Mouse (Mus musculus): ENCODE data around the gene S100a10. TPM values are rescaled to one million over a fixed set of nuclear protein-coding genes. Genes with fewer than 3 reads are reported as not detected.
A peak's percentile ranks its signal among the peaks of the same experiment; 100 is the strongest.
"Not testable (repeated sequence)": the region's sequence is repeated elsewhere in the genome, so short reads cannot be mapped to it uniquely, and the experiment has no call there.

S100a10 gene
- polyA plus RNA-seq, 1 experiment: 6.5 TPM

DNA sequence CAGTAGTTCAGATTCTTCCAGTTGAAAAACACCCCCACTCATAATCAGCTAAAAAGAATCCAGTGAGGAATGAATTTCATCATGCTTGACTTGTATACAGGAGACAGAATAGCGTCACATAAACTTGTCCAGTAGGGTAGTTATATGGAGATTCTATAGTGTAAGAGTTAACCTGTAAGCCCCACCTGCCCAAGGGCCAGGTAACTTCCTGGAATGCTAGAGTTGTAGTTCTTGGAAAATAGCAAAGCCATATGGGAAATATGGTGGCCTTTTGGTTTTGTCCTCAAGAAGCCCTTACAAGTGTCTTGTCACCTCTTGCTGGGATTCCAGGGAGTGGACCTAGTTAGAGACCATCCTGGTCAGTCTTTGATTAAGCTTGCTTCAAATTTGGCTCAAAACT lies 41.8 kb downstream of the S100a10 start:
- Histone ChIP-seq H3K36me3 (ENCODE audit: control insufficient read depth, insufficient read depth, low read length) (no peaks in the 10 kb centered on the region), H3K4me3 (ENCODE audit: control insufficient read depth, low read depth, low read length) (no peak overlapping the region), H3K27ac (ENCODE audit: control insufficient read depth, insufficient read depth, low read depth, low read length) (no peak overlapping the region), H3K27me3 (ENCODE audit: control insufficient read depth, insufficient read depth, low read length) (no peaks in the 10 kb centered on the region), H3K4me1 (ENCODE audit: control insufficient read depth, insufficient read depth, low read length) (no peaks in the 10 kb centered on the region)
- no peak for TF ChIP-seq POLR2A (IDR thresholded peaks at IDR 0.05; ENCODE audit: control insufficient read depth, low read depth, low read length)
- no peak for TF ChIP-seq CTCF (IDR thresholded peaks at IDR 0.05; ENCODE audit: control insufficient read depth, insufficient read depth, insufficient replicate concordance, low read depth, low read length)

GRCm38 (mm10) chr3:93597221-93597913 lies 42.5 kb downstream of the S100a10 start:
- Histone ChIP-seq H3K27ac (ENCODE audit: control insufficient read depth, insufficient read depth, low read depth, low read length) (0 out of 2 replicates have a peak overlapping the region, but pooled peaks have one; percentile 1), H3K4me1 (ENCODE audit: control insufficient read depth, insufficient read depth, low read length) (no peaks in the 10 kb centered on the region), H3K4me3 (ENCODE audit: control insufficient read depth, low read depth, low read length) (no peak overlapping the region), H3K27me3 (ENCODE audit: control insufficient read depth, insufficient read depth, low read length) (no peaks in the 10 kb centered on the region), H3K36me3 (ENCODE audit: control insufficient read depth, insufficient read depth, low read length) (no peaks in the 10 kb centered on the region)
- TF ChIP-seq CTCF (IDR thresholded peaks at IDR 0.05; ENCODE audit: control insufficient read depth, insufficient read depth, insufficient replicate concordance, low read depth, low read length) (no peak), POLR2A (IDR thresholded peaks at IDR 0.05; ENCODE audit: control insufficient read depth, low read depth, low read length) (no peak)

DNA sequence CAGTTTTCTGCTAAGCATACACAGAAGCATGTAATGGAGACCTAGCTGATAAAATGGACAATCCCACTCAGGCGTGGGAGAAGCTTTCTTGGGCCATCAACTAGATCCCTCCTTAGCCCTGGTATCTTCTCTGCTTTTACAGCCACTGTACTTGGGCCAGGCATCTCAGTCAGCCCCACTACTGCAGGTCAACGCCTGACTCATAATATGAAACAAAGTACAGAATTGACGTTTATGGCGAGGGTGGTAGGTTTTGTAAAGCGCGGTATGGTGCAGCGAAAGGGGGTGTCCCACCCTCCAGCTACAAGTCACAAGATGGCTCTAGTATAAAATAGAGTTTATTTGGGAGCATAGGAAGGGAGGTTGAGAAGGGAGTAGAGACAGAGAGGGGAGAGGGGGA lies 43.1 kb downstream of the S100a10 start:
- Histone ChIP-seq H3K4me3 (ENCODE audit: control insufficient read depth, low read depth, low read length) (no peak overlapping the region), H3K4me1 (ENCODE audit: control insufficient read depth, insufficient read depth, low read length) (no peaks in the 10 kb centered on the region), H3K27ac (ENCODE audit: control insufficient read depth, insufficient read depth, low read depth, low read length) (0 out of 2 replicates have a peak overlapping the region, but pooled peaks have one; percentile 11), H3K36me3 (ENCODE audit: control insufficient read depth, insufficient read depth, low read length) (no peaks in the 10 kb centered on the region), H3K27me3 (ENCODE audit: control insufficient read depth, insufficient read depth, low read length) (no peaks in the 10 kb centered on the region)
- no peak for TF ChIP-seq CTCF (IDR thresholded peaks at IDR 0.05; ENCODE audit: control insufficient read depth, insufficient read depth, insufficient replicate concordance, low read depth, low read length)
- TF ChIP-seq POLR2A (IDR thresholded peaks at IDR 0.05; ENCODE audit: control insufficient read depth, low read depth, low read length): no peak

DNA sequence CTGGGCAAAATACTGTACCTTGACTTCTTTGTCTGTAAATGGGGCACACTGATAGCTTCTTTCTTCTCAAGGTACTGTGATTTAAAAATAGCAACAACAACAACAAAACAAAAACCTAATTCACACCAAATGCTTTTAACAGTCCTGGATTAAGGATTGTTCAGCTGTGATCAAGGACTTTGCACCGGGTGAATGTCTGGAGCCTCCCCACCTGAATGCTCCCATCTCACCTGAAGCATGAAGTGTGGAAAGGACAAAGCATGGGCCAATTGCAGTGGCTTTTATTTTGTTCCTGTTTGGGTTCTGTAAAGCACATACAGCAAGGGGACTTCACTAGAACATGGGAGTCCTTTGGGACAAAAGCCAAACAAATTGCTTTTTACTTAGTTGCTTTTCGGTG lies 45.3 kb downstream of the S100a10 start:
- Histone ChIP-seq H3K36me3 (ENCODE audit: control insufficient read depth, insufficient read depth, low read length) (no peaks in the 10 kb centered on the region), H3K27ac (ENCODE audit: control insufficient read depth, insufficient read depth, low read depth, low read length) (no peak overlapping the region), H3K27me3 (ENCODE audit: control insufficient read depth, insufficient read depth, low read length) (no peaks in the 10 kb centered on the region), H3K4me1 (ENCODE audit: control insufficient read depth, insufficient read depth, low read length) (no peaks in the 10 kb centered on the region), H3K4me3 (ENCODE audit: control insufficient read depth, low read depth, low read length) (no peak overlapping the region)
- TF ChIP-seq CTCF (IDR thresholded peaks at IDR 0.05; ENCODE audit: control insufficient read depth, insufficient read depth, insufficient replicate concordance, low read depth, low read length) (no peak), POLR2A (IDR thresholded peaks at IDR 0.05; ENCODE audit: control insufficient read depth, low read depth, low read length) (no peak)

GRCm38 (mm10) chr3:93601903-93602302 lies 47.0 kb downstream of the S100a10 start:
- H3K27ac ChIP-seq (ENCODE audit: control insufficient read depth, insufficient read depth, low read depth, low read length): no peak overlapping the region
- H3K27me3 ChIP-seq (ENCODE audit: control insufficient read depth, insufficient read depth, low read length): no peaks in the 10 kb centered on the region
- H3K36me3 ChIP-seq (ENCODE audit: control insufficient read depth, insufficient read depth, low read length): no peaks in the 10 kb centered on the region
- H3K4me1 ChIP-seq (ENCODE audit: control insufficient read depth, insufficient read depth, low read length): no peaks in the 10 kb centered on the region
- TF ChIP-seq CTCF (IDR thresholded peaks at IDR 0.05; ENCODE audit: control insufficient read depth, insufficient read depth, insufficient replicate concordance, low read depth, low read length) (no peak), POLR2A (IDR thresholded peaks at IDR 0.05; ENCODE audit: control insufficient read depth, low read depth, low read length) (no peak)
- no peak overlapping the region for H3K4me3 ChIP-seq (ENCODE audit: control insufficient read depth, low read depth, low read length)

- not testable (repeated sequence) for H3K27ac ChIP-seq (ENCODE audit: control insufficient read depth, insufficient read depth, low read depth, low read length); H3K4me3 ChIP-seq (ENCODE audit: control insufficient read depth, low read depth, low read length)
- peak; percentile 20; the same call in 1 of the 2 replicates for TF ChIP-seq CTCF (IDR thresholded peaks at IDR 0.05; ENCODE audit: control insufficient read depth, insufficient read depth, insufficient replicate concordance, low read depth, low read length)
Observed at GRCm38 (mm10) chr3:93608970-93609369, 54.1 kb downstream of the S100a10 start.

More at GRCm38 (mm10) chr3:93608970-93609369, 54.1 kb downstream of the S100a10 start:
- not testable (repeated sequence) for H3K27me3 ChIP-seq (ENCODE audit: control insufficient read depth, insufficient read depth, low read length); H3K36me3 ChIP-seq (ENCODE audit: control insufficient read depth, insufficient read depth, low read length); H3K4me1 ChIP-seq (ENCODE audit: control insufficient read depth, insufficient read depth, low read length)

Other genes starting within 250 kb of the S100a10 start
- gene Hrnr, start 235.3 kb upstream of the S100a10 start, polyA plus RNA-seq (2012; rRNA removed): not detected in 2 replicates
- gene Rptn, start 161.4 kb upstream of the S100a10 start, polyA plus RNA-seq (2012; rRNA removed): not detected in 2 replicates
- 0.21 and 0.22 TPM in 2 replicates for gene Tchh, start 112.8 kb upstream of the S100a10 start, polyA plus RNA-seq (2012; rRNA removed)
- gene Tchhl1, start 86.3 kb upstream of the S100a10 start, polyA plus RNA-seq (2012; rRNA removed): not detected in 2 replicates
- 22.1 and 26.0 TPM in 2 replicates for gene S100a11, start 34.6 kb upstream of the S100a10 start, polyA plus RNA-seq (2012; rRNA removed)
- gene Tdpoz2, start 97.6 kb downstream of the S100a10 start, polyA plus RNA-seq (2012; rRNA removed): not detected in 2 replicates
- not detected in 2 replicates for gene Tdpoz1, start 121.2 kb downstream of the S100a10 start, polyA plus RNA-seq (2012; rRNA removed)
- not detected in 2 replicates for gene Gm37596, start 138.0 kb downstream of the S100a10 start, polyA plus RNA-seq (2012; rRNA removed)
- gene Gm5773, start 217.9 kb downstream of the S100a10 start, polyA plus RNA-seq (2012; rRNA removed): not detected in 2 replicates
- not detected in 2 replicates for gene Tdpoz4, start 241.3 kb downstream of the S100a10 start, polyA plus RNA-seq (2012; rRNA removed)

Data from testis, adult 2 months (tissue).